Mouse (Mus musculus) adrenal gland, postnatal 36 days (tissue): ENCODE data around the gene Grb7. TPM values are rescaled to one million over a fixed set of nuclear protein-coding genes. Genes with fewer than 3 reads are reported as not detected.

Source experiments
- DNase-seq, 2 experiments: peaks; one replicate each; pipeline ENCODE4 v3.0.0; 2021; ENCODE audit warnings: mixed read lengths in 1 of 2
- total RNA-seq, 2 experiments: library from RNA; stranded (reverse); gene quantifications; 2 replicates each; pipeline ENCODE4 v1.2.3; 2021

Gene Grb7
- total RNA-seq, 2 experiments from 2014 or later = not detected

DNA sequence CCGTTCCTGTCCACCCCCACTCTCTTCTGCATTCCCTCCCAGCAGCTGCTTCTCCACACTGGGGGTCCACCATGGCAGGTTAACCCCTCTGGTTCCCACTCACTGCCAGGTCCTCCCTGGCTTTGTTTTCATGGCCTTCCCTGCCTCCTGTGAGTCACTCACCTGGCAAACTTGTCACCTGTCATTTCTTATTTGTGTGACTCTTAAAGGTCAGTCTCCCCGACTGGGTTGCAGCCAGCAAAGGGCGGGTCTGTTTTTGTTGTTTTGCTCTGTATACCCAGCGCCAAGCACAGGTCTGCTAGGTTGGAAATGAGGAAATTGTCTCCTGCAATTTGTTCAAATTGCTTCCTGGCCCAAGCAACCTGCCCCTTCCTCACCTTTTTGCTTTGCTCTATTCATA, 515 bp upstream of the Grb7 start:
- no peak for DNase-seq

DNA sequence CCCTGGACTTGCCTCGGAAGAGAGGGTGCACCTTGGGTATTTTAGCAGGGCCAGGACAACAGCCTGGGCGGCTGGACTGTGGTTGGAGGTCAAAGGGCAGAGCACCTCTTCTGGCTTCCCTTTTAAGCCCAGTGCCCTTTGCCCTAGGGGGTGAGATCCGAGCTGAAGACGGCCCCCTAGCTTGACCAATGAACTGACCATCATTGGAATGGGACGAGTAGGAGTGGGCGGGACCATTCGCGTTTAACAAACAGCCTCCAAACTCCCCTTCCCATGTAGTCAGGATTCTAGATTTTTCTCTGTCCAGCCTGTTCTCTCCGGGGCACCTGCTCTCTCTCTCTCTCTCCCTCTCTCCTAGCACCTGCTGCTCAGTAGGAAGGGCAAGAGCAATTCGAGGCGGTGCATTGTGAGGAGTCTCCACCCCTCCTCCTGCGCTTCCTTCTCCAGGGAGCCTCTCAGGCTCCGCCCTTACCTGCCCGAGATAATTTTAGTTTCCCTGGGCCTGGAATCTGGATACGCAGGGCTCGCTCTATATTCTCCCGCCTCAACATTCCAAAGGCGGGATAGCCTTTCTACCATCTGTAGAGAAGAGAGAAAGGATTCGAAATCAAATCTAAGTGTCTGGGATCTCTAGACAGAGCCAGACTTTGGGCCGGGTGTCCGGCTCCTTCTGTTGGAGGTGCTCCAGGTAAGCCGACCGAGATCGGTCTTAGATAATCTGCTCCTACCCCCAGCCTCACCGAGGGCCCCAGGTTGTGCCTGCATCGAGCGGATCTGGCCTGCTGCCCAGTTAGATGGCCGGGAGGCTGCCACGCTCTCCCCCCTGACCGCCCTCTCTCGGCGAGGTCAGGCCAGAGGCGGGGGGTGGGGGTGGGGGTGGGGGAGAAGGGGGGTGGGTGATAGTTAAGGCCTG, 624 bp downstream of the Grb7 start:
- peak in 1 of 2 experiments; percentile 11 for DNase-seq

DNA sequence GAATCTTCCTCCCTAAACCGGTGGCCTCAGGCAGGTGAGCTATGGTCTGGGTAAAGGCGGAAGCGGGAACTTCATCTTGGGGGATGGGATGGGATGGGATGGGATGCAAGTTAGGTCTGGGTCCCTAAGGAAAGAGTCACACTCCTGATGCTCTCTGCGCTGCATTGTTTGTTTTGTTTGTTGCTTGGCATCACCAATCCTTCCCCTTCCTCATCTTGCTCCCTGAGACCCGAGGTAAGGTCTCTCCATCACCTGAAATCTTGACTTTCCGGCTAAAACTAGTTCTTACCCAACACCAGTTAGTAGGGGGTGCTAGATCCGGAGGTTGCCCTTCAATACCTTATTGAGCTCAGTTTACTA, 1.3 kb downstream of the Grb7 start:
- DNase-seq = no peak

DNA sequence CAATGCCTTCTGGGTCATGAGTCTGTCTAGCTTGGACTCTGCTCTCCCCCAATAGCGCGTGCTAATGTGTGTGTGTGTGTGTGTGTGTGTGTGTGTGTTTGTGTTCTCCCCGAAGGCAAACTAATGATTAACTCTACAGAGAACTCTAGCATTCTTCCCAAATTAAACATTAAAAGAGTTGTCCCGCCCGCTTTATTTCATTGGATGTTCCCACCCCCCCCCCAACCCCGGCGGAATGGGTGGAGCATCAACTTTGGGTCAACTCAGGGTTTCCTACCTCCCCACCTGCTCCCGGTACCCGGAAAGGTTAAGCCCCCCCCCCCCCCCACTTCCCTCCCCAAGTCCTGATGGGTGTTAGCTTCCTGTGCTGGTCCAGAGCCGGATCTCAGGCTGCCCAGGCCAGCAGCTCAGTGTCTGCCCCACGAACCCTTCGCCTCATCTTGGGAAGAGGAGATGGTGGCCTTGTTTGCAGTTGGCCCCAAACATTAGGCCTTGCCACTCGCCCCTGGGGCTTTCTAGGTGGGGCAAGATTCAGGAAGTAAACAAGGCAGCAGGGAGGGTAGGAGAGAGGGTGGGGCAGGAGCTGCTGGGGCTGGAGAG, 2.1 kb downstream of the Grb7 start:
- DNase-seq = no peak

DNA sequence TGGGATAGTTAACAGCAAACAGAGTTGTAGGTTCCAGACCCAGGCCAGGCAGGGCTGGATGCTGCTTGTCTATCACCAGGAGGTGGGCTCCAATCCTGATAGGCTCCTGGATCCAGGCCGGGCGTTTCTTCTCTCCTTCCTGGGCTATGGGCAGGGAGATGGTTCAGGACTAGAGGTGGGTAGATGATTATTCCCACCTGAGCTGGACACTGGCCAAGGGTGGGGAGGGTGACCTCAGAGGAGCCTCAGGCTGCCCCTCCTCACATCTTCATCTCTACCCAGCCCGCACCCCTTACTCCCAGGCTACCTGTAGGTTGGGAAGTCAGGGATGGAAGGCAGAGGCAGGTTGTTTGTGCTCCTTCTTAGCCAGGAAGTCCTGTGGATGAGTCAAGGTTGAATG, 3.2 kb downstream of the Grb7 start:
- DNase-seq = no peak

DNA sequence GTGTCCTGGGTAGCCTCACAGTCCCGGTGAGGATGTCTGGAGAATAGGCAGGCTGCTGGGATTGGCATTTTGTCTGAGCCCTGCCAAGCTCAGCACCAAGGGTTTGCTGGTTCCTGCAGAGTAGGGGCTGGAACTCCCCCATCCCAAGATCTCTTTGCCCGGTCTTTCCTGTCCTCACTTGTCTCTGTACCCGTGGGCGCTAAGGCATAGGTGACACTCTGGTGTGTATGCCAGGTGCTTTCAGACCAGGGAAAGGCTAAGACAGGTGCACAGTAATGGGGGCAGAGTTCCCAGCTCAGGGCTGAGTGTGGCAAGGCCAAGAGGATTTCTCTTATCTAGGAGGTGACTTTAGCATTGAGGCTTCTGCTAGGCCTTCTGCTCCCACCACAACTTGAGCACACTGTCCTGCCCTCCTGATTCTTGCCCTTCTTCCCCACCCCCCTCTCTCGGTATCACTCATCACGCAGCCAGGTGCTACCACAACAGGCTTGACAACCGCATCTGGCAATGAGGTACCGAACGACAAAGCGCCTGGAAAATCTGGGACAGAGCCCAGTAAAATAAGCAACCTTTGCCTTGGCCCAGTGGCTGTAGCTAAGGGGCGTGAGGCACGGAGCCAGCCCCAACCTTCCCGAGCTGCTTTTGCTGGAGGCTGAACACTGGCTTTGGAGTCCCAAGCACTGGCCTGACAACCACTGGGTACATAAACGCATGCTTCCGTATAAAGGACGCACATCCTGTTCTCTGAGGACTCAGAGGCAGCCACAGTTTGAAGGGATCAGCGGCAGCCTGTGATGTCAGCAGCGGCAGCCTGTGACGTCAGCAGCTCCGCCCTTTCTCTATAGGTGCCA, 4.0 kb downstream of the Grb7 start:
- DNase-seq = peak in 1 of 2 experiments; percentile 17

DNA sequence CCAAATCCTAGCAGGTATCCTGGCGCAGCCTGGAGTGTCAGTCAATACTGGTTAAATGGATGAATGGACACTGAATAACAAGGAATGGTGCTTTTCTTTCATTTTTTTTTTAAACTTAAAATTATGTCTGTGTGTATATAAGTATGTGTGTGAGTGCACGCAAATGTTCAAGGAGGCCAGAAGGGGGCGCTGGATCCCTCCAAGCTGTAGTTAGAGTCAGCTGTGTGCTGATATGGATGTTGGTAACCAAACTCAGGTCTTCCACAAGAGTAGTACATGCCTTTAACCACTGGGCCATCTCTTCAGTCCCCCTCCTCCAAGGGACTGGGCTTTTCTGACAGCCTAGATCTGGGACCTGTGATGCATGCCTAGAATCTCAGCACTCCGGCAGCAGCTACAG, 9.3 kb downstream of the Grb7 start:
- DNase-seq = no peak

DNA sequence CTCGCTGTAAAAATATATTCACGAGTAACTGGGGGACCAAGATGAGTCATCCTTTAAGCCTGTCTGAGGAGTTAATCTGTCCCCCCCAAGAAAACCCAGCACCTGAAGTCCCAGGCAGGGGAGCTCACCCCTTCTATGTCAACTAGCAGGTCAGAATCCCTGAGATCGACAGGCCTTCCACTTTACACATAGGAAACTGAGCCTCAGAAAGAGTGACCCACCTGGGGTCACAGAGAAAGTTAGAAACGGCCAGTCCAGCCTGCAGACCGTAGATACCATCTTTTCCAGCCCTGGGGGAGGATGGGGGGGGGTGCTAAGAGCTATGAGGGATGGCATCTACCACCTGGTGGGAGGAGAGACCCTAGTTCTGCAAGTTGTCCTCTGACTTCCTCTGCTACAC, 10.4 kb downstream of the Grb7 start:
- no peak for DNase-seq

DNA sequence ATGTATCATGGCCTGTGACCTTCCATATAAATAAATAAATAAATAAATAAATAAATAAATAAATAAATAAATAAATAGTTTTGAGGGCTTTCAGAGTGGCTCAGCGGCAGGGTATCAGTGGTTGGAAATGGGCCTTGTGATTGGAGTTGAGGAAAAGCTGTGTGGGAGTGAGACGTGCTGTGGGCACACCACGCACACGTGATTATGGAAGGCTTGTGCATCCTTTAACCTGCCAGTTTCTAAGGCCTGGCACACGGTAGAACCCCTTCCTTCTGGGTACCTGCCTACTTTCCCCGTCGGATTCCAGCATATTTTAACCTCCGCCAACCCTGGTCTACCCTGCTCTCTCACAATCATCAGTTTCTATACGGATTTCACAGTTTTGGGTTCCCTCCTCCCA, 10.8 kb downstream of the Grb7 start:
- DNase-seq = no peak

DNA sequence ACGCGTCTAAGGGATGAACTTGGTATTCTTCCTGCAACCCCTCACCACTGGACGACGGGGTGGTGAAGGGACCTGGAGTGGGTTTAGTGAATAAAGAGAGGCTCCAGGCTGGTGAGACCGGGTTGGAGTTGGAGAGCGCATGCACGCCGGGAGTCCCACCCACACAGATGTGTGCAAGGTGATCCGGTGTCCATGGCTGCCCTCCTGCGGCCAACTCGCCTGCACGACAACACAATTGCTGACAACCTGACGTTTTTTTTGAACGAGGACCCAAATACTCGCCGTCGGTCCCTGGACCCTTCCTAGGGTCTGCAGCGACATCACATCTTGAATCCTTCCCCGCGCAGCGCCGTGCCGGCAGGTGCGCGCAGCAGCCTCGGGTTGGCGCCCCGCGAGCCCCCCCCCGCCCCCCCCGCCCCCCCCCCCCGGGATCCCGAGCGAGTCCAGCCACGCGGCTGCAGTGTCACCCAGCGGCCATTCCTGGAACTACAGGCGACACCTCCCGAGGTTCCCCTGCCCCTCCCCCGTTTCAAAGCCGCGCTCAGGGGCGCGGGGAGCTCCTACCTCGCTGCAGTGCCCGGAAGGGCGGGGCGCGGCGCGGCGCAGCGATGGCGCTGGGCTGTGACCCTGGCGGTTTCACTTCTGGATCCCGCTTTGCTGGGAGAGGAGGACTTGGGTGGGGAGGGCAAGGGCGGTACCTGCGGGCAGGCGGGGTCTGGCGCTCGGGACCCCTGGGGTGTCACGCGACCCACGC, 11.3 kb downstream of the Grb7 start:
- peak; percentile 85 to 91 for DNase-seq

DNA sequence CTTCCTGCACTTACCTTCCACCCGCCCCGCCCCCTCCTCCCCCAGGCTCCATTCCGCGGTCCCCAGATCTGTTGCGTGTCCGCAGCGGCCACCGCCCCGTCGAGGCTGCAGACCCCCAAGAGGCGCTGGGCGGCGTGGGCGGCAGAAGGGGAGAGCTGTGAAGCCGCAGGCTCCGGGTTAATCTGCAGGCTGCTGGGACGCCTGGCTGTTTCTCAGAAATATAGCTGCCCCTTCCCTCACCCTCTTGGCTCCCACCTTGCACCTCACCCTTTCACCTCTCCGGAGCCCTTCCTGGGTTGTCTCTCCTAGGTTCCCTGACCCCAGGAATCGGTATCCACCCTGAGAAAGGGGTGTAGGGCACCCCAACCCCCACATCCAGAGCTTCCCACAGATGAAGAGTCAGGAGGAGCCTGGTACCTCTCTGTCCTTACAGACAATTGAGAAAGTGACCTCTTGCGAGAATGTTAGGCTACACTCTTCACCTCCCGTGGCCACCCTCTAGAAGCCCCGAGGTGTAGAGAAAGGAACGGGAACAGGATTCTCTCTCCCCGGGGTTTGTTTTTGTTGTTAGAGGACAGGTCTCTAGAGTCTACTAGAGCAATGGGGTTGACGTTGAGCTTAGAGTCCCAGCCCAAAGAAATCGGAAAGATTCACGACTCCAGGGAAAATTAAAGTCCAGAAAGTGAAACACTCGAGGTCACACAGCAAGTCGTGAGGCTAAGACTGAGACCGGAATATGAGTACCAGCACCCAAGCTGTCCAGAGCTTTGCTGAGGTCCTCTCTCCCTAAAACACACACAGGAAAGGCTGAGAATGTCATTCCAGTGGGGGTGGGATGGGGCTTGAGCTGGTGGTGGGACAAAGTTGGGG, 12.2 kb downstream of the Grb7 start:
- no peak for DNase-seq

DNA sequence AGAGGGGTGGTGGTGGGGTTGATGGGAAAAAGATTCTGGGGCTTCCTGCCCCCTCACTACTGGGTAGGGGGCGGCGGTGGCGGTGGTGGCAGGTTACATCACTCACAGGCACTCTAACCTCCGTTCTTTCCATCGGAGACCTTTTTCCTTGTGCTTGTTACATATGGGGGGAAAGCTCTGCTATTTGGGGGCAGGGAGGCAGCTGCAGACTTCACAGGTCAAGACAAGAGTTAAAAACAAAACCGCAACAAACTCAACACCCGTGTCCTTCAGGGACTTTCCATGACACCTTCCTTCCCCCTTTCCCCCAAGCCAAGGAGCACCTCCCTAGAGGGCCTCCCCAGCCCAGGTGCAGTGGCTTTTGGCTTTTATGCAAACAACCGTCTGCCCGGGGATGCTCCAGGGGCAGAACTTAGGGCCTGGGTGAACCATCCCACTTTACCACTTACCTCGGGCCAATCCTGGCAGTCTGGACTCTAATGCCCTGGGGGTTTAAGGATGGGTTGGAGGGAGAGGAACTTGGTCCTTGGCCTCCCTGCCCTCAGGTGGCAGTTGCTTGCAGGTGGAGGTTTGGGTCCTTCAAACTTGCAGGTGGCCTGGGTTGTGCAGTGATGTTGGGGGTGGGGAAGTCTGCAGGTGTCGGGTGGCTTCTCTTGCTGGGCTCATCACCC, 13.0 kb downstream of the Grb7 start:
- no peak for DNase-seq

DNA sequence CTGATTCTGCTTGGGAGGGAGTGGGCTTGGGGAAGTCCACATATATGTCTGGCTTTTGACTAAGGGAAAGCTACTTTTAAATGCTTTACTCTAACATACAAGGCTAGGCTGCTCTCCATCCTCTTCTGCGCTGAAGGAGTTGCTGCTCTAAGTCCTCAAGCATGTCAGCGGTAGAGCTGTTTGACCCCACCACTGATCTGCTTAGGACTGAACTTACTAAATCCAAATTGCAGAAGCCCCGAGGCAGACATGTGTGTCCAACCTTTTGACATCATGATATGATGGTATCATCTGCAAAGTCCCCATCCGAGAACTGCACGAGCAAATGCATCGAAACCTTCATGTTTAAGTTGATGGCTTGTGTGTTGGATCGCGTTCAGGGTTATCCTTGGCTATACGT, 13.7 kb downstream of the Grb7 start:
- DNase-seq = no peak

DNA sequence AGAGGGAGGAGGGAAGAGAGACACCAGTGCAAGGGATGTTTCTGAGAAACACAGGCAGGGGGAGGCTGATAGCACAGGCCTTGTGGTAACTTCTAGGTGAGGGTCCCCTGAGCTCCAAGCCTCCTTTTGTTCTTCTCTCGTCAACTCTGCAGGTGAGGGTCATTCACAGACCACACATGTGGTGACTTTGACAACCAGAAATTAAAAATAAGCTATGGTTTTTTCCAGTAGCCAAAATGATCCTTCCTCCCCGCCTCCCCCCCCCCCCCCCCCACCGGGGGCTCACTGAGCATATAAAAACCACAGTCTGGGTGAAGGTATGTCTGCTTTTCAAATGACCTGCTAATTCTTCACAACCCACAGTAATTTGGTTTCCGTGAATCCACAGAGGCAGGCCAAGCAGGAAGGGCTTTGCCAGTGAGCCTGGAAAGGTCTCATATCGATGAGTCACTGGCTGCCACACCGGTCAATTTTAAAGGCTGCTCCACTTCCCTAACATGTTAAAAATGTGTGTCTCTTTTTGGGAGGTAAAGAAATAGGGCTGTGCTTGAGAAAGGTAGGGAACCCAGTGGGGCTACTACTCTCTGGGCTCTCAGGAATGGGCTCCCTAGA, 15.0 kb downstream of the Grb7 start:
- no peak for DNase-seq

DNA sequence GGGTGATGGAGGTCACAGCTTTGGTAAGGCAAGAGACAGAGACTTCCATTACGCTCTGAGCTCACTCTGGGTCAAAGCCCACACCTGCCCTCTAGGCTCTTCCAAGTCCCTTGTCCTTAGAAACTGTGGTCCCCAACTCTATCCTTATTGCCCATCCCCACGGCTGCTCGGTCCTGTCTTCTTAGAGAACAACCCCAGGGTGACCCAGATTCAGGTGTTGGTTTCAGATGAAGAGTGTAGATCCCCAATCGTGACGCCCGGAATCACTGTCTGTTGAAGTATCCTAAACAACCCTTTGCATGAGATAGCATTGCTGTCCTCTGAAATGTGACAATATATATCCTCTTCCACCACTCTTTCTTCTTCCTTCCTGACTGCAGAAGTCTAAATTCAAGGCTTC, 16.1 kb downstream of the Grb7 start:
- no peak for DNase-seq

DNA sequence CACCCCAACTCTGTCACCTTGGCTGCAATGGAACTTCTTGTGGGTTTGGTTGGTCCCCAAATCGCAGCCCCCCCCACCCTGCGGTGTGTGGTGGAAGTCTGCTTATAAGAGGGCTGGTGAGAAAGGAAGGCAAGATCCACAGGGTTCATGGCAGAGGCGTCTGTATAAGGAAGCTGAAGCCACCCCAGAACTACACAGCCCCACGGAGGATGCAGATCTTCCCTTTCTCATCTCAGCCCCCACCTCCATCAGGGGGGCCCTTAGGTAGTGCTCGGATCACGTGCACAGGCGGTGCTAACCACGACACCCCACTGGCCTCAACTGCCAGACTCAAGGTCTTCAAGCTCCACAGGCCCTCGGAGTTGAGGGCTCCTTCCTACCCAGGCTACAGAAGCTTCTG, 17.7 kb downstream of the Grb7 start:
- DNase-seq = no peak

DNA sequence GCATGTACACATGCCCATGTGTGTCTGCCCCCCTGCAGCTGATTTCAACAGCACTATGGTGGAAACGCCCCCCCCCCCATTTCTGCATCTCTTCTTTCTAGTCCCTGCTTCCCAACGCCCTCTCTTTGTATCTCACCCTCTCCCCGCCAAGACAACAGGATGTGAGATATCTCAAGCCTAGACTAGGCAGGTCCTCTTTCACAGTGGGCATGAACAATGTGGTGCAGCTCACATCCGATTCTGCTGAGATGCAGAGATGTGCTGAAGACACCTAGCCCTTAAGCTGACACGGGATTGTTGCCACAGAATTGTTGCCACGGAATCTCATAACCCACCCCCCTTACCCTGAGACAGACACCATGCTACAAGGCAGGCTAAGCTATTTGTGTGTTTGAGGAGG, 18.3 kb downstream of the Grb7 start:
- no peak for DNase-seq

DNA sequence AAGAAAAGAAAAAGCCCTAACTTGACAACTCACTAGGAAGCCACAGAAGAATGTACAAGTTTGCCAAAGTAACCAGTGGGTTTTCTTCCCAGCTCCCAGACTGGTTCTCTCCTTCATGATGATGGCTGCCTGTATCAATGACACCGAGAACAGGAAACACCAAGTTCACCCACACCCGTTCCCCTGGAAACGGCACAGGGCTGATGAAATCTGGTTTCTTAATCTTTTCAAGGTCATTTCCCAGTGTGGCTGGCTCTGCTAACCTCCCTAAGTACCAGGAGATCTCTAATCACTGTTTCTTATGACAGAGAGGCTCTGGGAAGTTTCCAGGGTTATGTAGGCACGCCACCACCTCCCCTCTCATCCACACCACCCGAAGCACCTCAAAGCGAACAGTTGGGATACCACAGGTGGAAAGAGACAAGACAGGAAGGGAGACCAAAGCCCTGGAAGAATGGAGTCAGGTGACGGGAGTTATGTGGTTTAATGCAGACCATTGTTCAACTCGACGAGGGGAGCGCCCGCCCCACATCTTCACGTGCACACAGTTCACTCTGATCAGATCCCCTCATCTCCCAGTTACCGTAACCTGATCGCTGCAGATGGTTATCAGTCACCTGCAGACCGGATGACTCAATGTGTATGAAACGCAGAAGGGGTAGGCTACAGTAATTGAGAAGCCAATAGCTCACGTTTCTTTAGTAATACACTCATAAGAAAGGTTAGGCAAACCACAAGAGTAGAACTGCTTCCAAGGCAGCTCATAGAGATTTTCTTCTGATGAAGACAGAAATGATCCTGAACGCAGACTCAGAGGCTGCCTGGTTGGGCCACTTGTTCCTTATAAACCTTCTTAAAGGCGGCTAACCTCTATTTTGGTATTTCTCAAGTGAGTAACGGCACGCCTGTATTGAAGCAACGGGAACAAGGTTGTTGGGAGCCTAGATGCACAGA, 23.8 kb downstream of the Grb7 start:
- DNase-seq = peak; percentile 43 to 51

DNA sequence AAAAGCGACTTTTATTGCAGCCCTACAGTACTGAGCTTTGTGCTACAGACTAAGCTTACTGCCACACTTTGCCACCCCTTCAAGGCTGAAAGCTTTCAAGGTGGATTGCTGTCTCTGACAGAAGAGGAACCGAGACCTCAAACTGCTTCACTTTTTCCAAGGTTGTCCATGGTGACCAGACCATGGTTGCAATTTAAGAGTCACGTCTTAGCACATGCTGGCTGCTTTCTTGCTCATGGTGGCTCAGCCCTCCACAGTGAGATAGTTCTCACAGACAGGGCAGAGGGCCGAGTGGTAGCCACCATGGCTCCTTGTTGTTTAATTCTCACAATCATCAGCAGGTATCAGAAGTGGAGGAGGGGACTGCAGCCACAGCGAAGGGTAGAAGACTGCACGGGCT, 24.6 kb downstream of the Grb7 start:
- no peak for DNase-seq
